Mouse (Mus musculus): ENCODE measurements around the gene Uaca. TPM values are rescaled to one million over a fixed set of nuclear protein-coding genes. Genes with fewer than 3 reads are reported as not detected.

Uaca gene
- polyA plus RNA-seq, 1 experiment from 2014 or later, result 17.1 TPM

DNA sequence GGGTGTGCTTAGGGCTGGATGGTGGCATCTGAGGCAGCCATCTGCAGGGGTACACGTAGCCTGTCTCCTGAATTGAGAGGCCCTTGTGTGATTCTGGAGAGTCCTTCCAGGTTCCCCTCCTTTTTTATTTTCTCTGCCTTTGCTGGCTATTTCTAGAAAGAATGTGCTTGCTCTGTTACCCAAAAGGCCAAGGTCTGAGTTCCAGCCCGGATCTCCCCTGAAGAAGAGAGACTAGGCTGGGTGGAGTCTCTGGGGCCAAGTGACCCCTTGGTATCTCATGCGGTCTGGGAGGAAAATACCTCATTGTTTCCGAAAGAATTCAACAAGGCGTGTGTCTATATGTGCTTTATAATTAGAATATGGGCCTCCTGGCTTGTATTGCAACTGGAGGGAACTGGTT is 41.8 kb downstream of the Uaca start:
- ATAC-seq (ENCODE audit: insufficient number of reproducible peaks, insufficient read depth, low FRiP score, low read depth), result no peak
- Histone ChIP-seq H3K9me3 (ENCODE audit: control insufficient read depth, low read length) (0 out of 2 replicates have a peak, but pooled peaks cover 3% of the 10 kb centered on the region), H3K4me3 (ENCODE audit: control insufficient read depth in 1 of 2, insufficient read depth in 1 of 2, low read depth in 1 of 2, low read length in 2 of 2) (no peak overlapping the region), H3K9ac (ENCODE audit: low read length) (no peak overlapping the region), H3K27ac (replicated peaks in 1 of 2; ENCODE audit: control insufficient read depth in 1 of 2, insufficient read depth in 1 of 2, low read depth in 2 of 2, low read length in 2 of 2) (peak overlapping the region; percentile 91 to 93), H3K27me3 (ENCODE audit: control insufficient read depth, insufficient read depth, low read length) (no peaks in the 10 kb centered on the region), H3K36me3 (ENCODE audit: control insufficient read depth, insufficient read depth, low read length) (no peaks in the 10 kb centered on the region), H3K4me1 (ENCODE audit: control insufficient read depth in 2 of 2, insufficient read depth in 2 of 2, low read length in 2 of 2) (peaks cover 29 to 33% of the 10 kb centered on the region in 2 experiments), H3K4me2 (ENCODE audit: low read length) (peak overlapping the region; percentile 84; the same call in 1 of the 2 replicates)
- WGBS, result 40% methylated on average over 5 of the region's 5 CpGs

DNA sequence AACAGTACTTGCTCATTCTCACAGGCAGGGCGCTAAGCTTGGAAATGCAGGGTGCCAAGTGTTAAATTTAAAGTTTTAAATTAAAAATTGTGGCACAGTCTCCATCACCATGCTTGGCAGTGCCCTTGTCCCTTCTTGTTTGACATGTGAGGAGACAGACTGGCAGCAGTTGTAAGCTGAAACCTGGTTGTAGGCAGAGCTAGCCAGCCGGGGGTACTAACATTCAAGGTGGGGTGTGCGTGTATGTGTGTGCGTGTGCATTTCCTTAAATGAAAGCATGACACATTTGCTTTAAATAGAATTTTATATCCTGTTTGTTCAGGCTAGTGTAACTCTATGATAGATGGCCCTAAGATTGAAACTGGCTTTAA is 42.7 kb downstream of the Uaca start:
- Histone ChIP-seq H3K4me1 (ENCODE audit: control insufficient read depth in 2 of 2, insufficient read depth in 2 of 2, low read length in 2 of 2) (peaks cover 32 to 39% of the 10 kb centered on the region in 2 experiments), H3K36me3 (ENCODE audit: control insufficient read depth, insufficient read depth, low read length) (no peaks in the 10 kb centered on the region), H3K9me3 (ENCODE audit: control insufficient read depth, low read length) (0 out of 2 replicates have a peak, but pooled peaks cover 3% of the 10 kb centered on the region), H3K4me3 (ENCODE audit: control insufficient read depth in 1 of 2, insufficient read depth in 1 of 2, low read depth in 1 of 2, low read length in 2 of 2) (peak overlapping the region in 1 of 2 experiments; percentile 38; a peak in 2 of 4 replicates), H3K27me3 (ENCODE audit: control insufficient read depth, insufficient read depth, low read length) (no peaks in the 10 kb centered on the region), H3K27ac (replicated peaks in 1 of 2; ENCODE audit: control insufficient read depth in 1 of 2, insufficient read depth in 1 of 2, low read depth in 2 of 2, low read length in 2 of 2) (peak overlapping the region; percentile 91 to 93), H3K4me2 (ENCODE audit: low read length) (peak overlapping the region; percentile 84), H3K9ac (ENCODE audit: low read length) (peak overlapping the region; percentile 77)
- 32% methylated on average over 4 of the region's 4 CpGs for WGBS
- 0 out of 2 replicates have a peak, but pooled peaks have one; percentile 25 for ATAC-seq (ENCODE audit: insufficient number of reproducible peaks, insufficient read depth, low FRiP score, low read depth)

DNA sequence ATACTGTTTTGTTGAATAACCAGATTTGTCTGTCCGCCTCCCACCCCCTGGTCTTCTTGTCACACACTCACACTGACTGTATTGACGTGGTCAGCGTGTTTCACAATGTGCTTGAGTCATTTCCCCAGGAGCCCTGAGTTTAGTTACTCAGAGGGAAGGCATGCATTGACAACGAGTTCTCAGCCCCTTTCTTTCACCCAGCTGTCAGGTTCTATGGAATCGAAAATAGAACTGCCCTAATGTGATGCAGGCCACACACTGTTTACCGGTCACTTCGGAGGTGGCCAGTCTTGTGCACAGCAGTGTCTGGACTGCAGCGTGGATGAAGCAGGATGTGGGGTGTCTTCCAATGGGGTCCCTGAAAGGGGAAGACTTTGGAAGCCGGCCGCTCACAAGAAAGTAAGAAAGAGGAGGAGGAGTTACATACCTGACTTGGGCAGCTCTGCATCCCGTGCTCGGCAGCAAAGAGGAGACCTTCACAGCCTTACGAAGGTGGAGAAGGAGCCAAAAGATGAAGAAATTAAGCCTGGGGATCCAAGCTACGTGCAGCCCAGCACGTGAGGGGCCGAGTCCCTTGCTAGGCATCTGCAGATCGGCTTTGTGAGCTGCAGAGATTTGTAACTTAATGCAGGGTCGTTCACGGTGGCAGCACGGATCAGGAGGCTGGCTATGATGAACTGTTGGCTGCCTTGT is 43.3 kb downstream of the Uaca start:
- Histone ChIP-seq H3K4me2 (ENCODE audit: low read length) (peak overlapping the region; percentile 84), H3K4me1 (ENCODE audit: control insufficient read depth in 2 of 2, insufficient read depth in 2 of 2, low read length in 2 of 2) (peaks cover 32 to 39% of the 10 kb centered on the region in 2 experiments), H3K4me3 (ENCODE audit: control insufficient read depth in 1 of 2, insufficient read depth in 1 of 2, low read depth in 1 of 2, low read length in 2 of 2) (peak overlapping the region; percentile 38 to 50), H3K9me3 (ENCODE audit: control insufficient read depth, low read length) (0 out of 2 replicates have a peak, but pooled peaks cover 3% of the 10 kb centered on the region), H3K27ac (replicated peaks in 1 of 2; ENCODE audit: control insufficient read depth in 1 of 2, insufficient read depth in 1 of 2, low read depth in 2 of 2, low read length in 2 of 2) (peak overlapping the region; percentile 91 to 93), H3K27me3 (ENCODE audit: control insufficient read depth, insufficient read depth, low read length) (no peaks in the 10 kb centered on the region), H3K9ac (ENCODE audit: low read length) (peak overlapping the region; percentile 77), H3K36me3 (ENCODE audit: control insufficient read depth, insufficient read depth, low read length) (no peaks in the 10 kb centered on the region)
- 0 out of 2 replicates have a peak, but pooled peaks have one; percentile 47 for ATAC-seq (ENCODE audit: insufficient number of reproducible peaks, insufficient read depth, low FRiP score, low read depth)
- 8% methylated on average over 20 of the region's 20 CpGs for WGBS

DNA sequence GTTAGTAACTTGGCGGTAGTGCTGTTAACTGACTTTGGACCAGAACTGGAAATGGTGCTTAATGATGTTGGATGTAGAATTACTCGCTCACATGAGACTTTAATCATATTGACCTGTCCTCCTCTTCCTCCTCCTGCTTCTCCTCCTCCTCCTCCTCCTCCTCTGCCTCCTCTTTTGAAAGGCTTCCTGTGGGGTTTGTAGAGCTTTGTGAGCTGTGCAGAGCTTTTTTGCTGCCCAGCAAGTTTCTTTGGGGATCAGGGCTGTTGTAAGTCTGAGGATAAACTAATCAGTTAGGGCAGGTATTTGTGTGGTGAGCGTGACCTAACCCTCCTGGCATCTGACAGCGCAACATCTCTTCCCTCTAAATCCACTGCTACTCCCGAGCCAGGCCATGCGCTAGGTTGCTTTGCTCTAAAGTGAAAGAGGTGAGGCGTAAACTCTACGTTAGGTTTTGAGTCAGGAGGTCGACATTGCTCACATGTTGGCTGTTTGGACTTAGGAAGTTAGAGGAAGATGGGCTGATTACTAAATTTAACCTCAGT is 44.1 kb downstream of the Uaca start:
- no peaks in the 10 kb centered on the region for H3K27me3 ChIP-seq (ENCODE audit: control insufficient read depth, insufficient read depth, low read length)
- 22% methylated on average over 9 of the region's 9 CpGs for WGBS
- H3K9me3 ChIP-seq (ENCODE audit: control insufficient read depth, low read length), result 0 out of 2 replicates have a peak, but pooled peaks cover 3% of the 10 kb centered on the region
- H3K4me3 ChIP-seq (ENCODE audit: control insufficient read depth in 1 of 2, insufficient read depth in 1 of 2, low read depth in 1 of 2, low read length in 2 of 2), result peak overlapping the region; percentile 38 to 50; a peak in 3 of 4 replicates
- peak overlapping the region; percentile 84 for H3K4me2 ChIP-seq (ENCODE audit: low read length)
- H3K9ac ChIP-seq (ENCODE audit: low read length), result peak overlapping the region; percentile 77
- ATAC-seq (ENCODE audit: insufficient number of reproducible peaks, insufficient read depth, low FRiP score, low read depth), result no peak
- H3K36me3 ChIP-seq (ENCODE audit: control insufficient read depth, insufficient read depth, low read length), result no peaks in the 10 kb centered on the region
- H3K4me1 ChIP-seq (ENCODE audit: control insufficient read depth in 2 of 2, insufficient read depth in 2 of 2, low read length in 2 of 2), result peaks cover 32 to 43% of the 10 kb centered on the region in 2 experiments
- peak overlapping the region; percentile 91 to 93 for H3K27ac ChIP-seq (replicated peaks in 1 of 2; ENCODE audit: control insufficient read depth in 1 of 2, insufficient read depth in 1 of 2, low read depth in 2 of 2, low read length in 2 of 2)

DNA sequence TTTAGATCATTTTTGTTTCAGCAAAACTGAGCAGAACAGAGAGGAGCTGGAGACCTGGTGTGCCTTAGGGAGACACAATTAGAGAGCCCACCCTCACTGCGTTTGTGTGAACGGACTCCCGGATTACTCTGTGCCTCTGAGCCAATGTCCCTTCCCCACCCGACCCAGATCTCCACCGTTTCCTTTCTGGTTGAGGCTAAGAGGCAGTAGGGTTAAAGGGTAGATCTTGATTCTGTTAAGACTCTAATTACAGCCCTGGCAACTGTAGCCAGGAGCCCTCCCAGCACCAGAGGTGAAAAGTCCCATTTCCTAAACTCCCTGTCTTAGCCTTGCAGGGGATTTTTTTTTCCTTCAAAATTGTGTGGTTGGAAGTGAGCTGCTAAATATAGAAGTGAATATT is 47.1 kb downstream of the Uaca start:
- Histone ChIP-seq H3K4me2 (ENCODE audit: low read length) (no peak overlapping the region), H3K9ac (ENCODE audit: low read length) (no peak overlapping the region), H3K27me3 (ENCODE audit: control insufficient read depth, insufficient read depth, low read length) (no peaks in the 10 kb centered on the region), H3K27ac (replicated peaks in 1 of 2; ENCODE audit: control insufficient read depth in 1 of 2, insufficient read depth in 1 of 2, low read depth in 2 of 2, low read length in 2 of 2) (peak overlapping the region; percentile 7 to 24; a peak in 1 of 4 replicates), H3K36me3 (ENCODE audit: control insufficient read depth, insufficient read depth, low read length) (0 out of 2 replicates have a peak, but pooled peaks cover 7% of the 10 kb centered on the region), H3K9me3 (ENCODE audit: control insufficient read depth, low read length) (no peaks in the 10 kb centered on the region), H3K4me1 (ENCODE audit: control insufficient read depth in 2 of 2, insufficient read depth in 2 of 2, low read length in 2 of 2) (peaks cover 34 to 50% of the 10 kb centered on the region in 2 experiments), H3K4me3 (ENCODE audit: control insufficient read depth in 1 of 2, insufficient read depth in 1 of 2, low read depth in 1 of 2, low read length in 2 of 2) (no peak overlapping the region)
- 38% methylated on average over 5 of the region's 5 CpGs for WGBS
- no peak for ATAC-seq (ENCODE audit: insufficient number of reproducible peaks, insufficient read depth, low FRiP score, low read depth)

DNA sequence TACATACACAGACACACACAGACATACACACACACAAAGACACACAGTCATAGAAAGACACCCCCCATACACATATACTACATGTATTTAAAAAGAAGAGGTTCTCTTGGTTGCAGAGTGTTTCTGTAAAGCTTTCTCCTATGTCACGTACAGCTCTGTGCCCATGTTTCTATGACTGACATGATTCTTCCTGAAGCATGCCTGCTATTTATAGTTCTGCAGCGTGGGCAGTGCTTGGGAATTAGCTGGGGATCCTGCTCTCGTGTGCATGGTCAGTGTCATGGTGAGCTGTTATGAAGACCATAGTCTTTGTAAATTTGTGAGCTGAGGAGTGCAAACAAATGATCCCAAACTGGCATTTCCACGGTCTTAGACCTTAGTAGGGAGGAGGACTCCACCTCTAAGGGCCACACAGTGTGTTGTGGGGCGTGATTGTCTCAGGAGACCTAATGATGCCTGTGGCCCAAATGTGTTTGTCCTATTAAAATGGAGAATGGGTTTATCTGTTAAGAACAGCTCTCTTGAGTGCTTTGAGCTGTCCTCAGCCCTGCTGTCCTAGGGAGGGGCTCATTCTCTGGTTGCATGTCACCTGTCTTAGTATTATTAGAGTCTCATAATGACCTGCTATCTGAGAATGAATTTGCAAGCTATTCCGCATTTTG is 49.2 kb downstream of the Uaca start:
- Histone ChIP-seq H3K9ac (ENCODE audit: low read length) (peak overlapping the region; percentile 9; the same call in 1 of the 2 replicates), H3K4me1 (ENCODE audit: control insufficient read depth in 2 of 2, insufficient read depth in 2 of 2, low read length in 2 of 2) (peaks cover 18 to 33% of the 10 kb centered on the region in 2 experiments), H3K4me2 (ENCODE audit: low read length) (peak overlapping the region; percentile 42), H3K27me3 (ENCODE audit: control insufficient read depth, insufficient read depth, low read length) (no peaks in the 10 kb centered on the region), H3K9me3 (ENCODE audit: control insufficient read depth, low read length) (no peaks in the 10 kb centered on the region), H3K27ac (replicated peaks in 1 of 2; ENCODE audit: control insufficient read depth in 1 of 2, insufficient read depth in 1 of 2, low read depth in 2 of 2, low read length in 2 of 2) (peak overlapping the region; percentile 58 to 73), H3K36me3 (ENCODE audit: control insufficient read depth, insufficient read depth, low read length) (peaks cover 17% of the 10 kb centered on the region; the same call in 1 of the 2 replicates), H3K4me3 (ENCODE audit: control insufficient read depth in 1 of 2, insufficient read depth in 1 of 2, low read depth in 1 of 2, low read length in 2 of 2) (no peak overlapping the region)
- WGBS, result 40% methylated on average over 6 of the region's 6 CpGs
- peak; percentile 61; the same call in 1 of the 2 replicates for ATAC-seq (ENCODE audit: insufficient number of reproducible peaks, insufficient read depth, low FRiP score, low read depth)

DNA sequence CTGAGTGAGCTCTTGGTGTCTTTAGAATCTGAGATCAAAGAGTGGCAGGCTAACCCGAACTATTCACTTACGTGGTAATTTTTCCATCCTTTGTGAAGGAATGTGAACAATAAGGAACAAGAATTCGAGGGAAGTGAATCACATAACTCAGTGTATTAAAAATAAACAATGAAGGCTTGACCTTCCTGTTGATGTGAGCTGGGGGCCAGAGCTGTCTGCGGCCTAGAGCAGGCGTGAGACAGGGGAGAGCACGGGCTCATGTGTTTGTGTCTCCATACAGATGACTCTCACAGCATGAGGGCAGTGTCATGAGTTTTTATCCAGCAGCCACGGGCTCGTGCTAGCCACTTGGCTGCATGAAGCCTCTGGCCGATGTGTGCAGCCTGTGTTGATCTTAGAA is 54.4 kb downstream of the Uaca start:
- Histone ChIP-seq H3K36me3 (ENCODE audit: control insufficient read depth, insufficient read depth, low read length) (peaks cover 48% of the 10 kb centered on the region), H3K27ac (replicated peaks in 1 of 2; ENCODE audit: control insufficient read depth in 1 of 2, insufficient read depth in 1 of 2, low read depth in 2 of 2, low read length in 2 of 2) (0 out of 4 replicates have a peak overlapping the region, but pooled peaks of 1 of the 2 experiments have one; percentile 27), H3K4me2 (ENCODE audit: low read length) (no peak overlapping the region), H3K9me3 (ENCODE audit: control insufficient read depth, low read length) (no peaks in the 10 kb centered on the region), H3K4me3 (ENCODE audit: control insufficient read depth in 1 of 2, insufficient read depth in 1 of 2, low read depth in 1 of 2, low read length in 2 of 2) (no peak overlapping the region), H3K27me3 (ENCODE audit: control insufficient read depth, insufficient read depth, low read length) (no peaks in the 10 kb centered on the region), H3K4me1 (ENCODE audit: control insufficient read depth in 2 of 2, insufficient read depth in 2 of 2, low read length in 2 of 2) (peaks cover 4 to 11% of the 10 kb centered on the region in 2 experiments), H3K9ac (ENCODE audit: low read length) (no peak overlapping the region)
- WGBS, result 65% methylated on average over 9 of the region's 9 CpGs
- no peak for ATAC-seq (ENCODE audit: insufficient number of reproducible peaks, insufficient read depth, low FRiP score, low read depth)

Measured in heart, embryonic 14.5 days (tissue).